8 mouse cellular contexts compared by ENCODE assay signal in the genomic region with DNA sequence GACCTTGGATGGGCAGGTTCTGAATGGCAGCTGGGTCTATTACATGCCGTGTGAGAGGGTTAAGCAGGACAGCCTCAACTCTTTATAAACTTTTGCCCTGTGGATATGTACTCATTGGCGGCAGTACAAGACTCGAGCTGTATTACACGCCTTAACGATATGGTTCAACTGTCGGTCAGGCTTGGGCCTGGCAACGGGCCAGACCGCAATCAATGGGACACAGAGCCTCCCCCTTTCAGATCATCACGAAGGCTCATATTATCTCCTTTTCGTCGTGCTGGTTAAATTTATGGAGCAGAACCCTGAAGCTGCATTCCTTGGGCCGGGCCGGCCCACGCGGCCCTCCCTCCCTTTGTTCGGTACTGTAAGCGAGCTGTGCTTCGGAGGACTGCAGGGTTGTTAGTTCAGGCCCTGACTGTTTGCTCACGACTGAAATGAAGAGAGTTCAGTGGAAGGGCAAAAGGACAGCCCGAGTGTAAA.
A peak's percentile ranks its signal among the peaks of the same experiment; 100 is the strongest.
DNase-seq lines count a peak whose midpoint lies in the region; ATAC-seq lines count a peak whose summit lies in the region.

No protein-coding gene starts in this region.

- peak; percentile 18 to 21 for DNase-seq in left cerebral cortex, postnatal 14 days (ENCODE audit: low spot score in 2 of 2)
- no peak for DNase-seq in left cerebral cortex, adult 9 months (ENCODE audit: low spot score in 2 of 2)
- DNase-seq in embryonic facial prominence, embryonic 14.5 days (ENCODE audit: low spot score), result peak; percentile 97
- DNase-seq in kidney, postnatal 36 days, result peak; percentile 86 to 90
- peak; percentile 86 to 90 for DNase-seq in spleen, postnatal 4 days (ENCODE audit: low spot score in 2 of 2)
- DNase-seq in layer of hippocampus, postnatal 10 days (ENCODE audit: low spot score in 2 of 2), result no peak

- peak; percentile 94 for ATAC-seq in embryonic facial prominence, embryonic 14.5 days (ENCODE audit: low read depth)
- ATAC-seq in heart, embryonic 16.5 days (replicated peaks; ENCODE audit: extremely low read depth, insufficient read depth, low FRiP score), result peak; percentile 86
- ATAC-seq in megakaryocyte progenitor cell, adult 5-6 weeks (replicated peaks; ENCODE audit: poor library complexity), result peak; percentile 56

- H3K4me1 ChIP-seq in embryonic facial prominence, embryonic 14.5 days (ENCODE audit: control insufficient read depth, insufficient read depth, low read length), result peaks cover 44% of the 10 kb centered on the region
- peaks cover 30% of the 10 kb centered on the region for H3K4me1 ChIP-seq in heart, embryonic 16.5 days (ENCODE audit: control insufficient read depth, insufficient read depth, low read length)

- no peaks in the 10 kb centered on the region for H3K9me3 ChIP-seq in embryonic facial prominence, embryonic 14.5 days (ENCODE audit: control insufficient read depth, low read length)
- H3K9me3 ChIP-seq in heart, embryonic 16.5 days (replicated peaks; ENCODE audit: control insufficient read depth, low read length), result no peaks in the 10 kb centered on the region

- peak overlapping the region; percentile 11; the same call in 1 of the 2 replicates for H3K4me2 ChIP-seq in embryonic facial prominence, embryonic 14.5 days (ENCODE audit: low read depth, low read length)
- H3K4me2 ChIP-seq in heart, embryonic 16.5 days (ENCODE audit: low read depth, low read length), result peak overlapping the region; percentile 30; the same call in 1 of the 2 replicates

- H3K27me3 ChIP-seq in embryonic facial prominence, embryonic 14.5 days (replicated peaks; ENCODE audit: control insufficient read depth, insufficient read depth, low read length), result no peaks in the 10 kb centered on the region
- no peaks in the 10 kb centered on the region for H3K27me3 ChIP-seq in heart, embryonic 16.5 days (ENCODE audit: control insufficient read depth, insufficient read depth, low read length)

- H3K36me3 ChIP-seq in embryonic facial prominence, embryonic 14.5 days (ENCODE audit: control insufficient read depth, insufficient read depth, low read length), result no peaks in the 10 kb centered on the region
- peaks cover 6% of the 10 kb centered on the region; the same call in 1 of the 2 replicates for H3K36me3 ChIP-seq in heart, embryonic 16.5 days (ENCODE audit: control insufficient read depth, insufficient read depth)

- intact Hi-C loops in left cerebral cortex, postnatal 14 days (cut with DNase I), result no loop called here

- 13% methylated on average over 20 of the region's 20 CpGs for WGBS in embryonic facial prominence, embryonic 14.5 days
- WGBS in heart, embryonic 16.5 days, result 19% methylated on average over 20 of the region's 20 CpGs

- H3K9ac ChIP-seq in embryonic facial prominence, embryonic 14.5 days (ENCODE audit: low read depth, low read length), result no peak overlapping the region
- peak overlapping the region; percentile 45 for H3K9ac ChIP-seq in heart, embryonic 16.5 days (ENCODE audit: low read length)

- H3K27ac ChIP-seq in embryonic facial prominence, embryonic 14.5 days (replicated peaks; ENCODE audit: low read depth, low read length), result peak overlapping the region; percentile 76
- peak overlapping the region; percentile 73 for H3K27ac ChIP-seq in heart, embryonic 16.5 days (ENCODE audit: low read length)

- no peak overlapping the region for H3K4me3 ChIP-seq in embryonic facial prominence, embryonic 14.5 days (ENCODE audit: low read depth, low read length)
- no peak overlapping the region for H3K4me3 ChIP-seq in heart, embryonic 16.5 days (ENCODE audit: low read length)

Comparison
In these comparisons a context has a peak if more than half of its experiments do, and no peak if none do; other contexts are left out.
1. DNase-seq: peak in left cerebral cortex, postnatal 14 days (2 of 2), embryonic facial prominence, embryonic 14.5 days (single experiment), kidney, postnatal 36 days (2 of 2) and spleen, postnatal 4 days (2 of 2); none in left cerebral cortex, adult 9 months (0 of 2) and layer of hippocampus, postnatal 10 days (0 of 2).
2. Peak in every context shown above with its lines, with median percentiles within 50 percentile points of each other: ATAC-seq.